Mouse (Mus musculus) kidney, postnatal 0 days (tissue): ENCODE data around the gene Rnase1. TPM values are rescaled to one million over a fixed set of nuclear protein-coding genes. Genes with fewer than 3 reads are reported as not detected.
A peak's percentile ranks its signal among the peaks of the same experiment; 100 is the strongest.

Source experiments
- ATAC-seq: fragments of 200-750 bp; cut with Nextera tagmentation; replicated peaks from 2 replicates; pipeline ENCODE4 v1.8.0; 2017; ENCODE audit warnings: low read depth, moderate number of reproducible peaks, moderate TSS enrichment, moderate library complexity; ENCODE audit not compliant: low FRiP score
- DNase-seq: peaks from one replicate; pipeline ENCODE4 v3.0.0-alpha.2; 2016; ENCODE audit warnings: low spot score
- H3K27ac ChIP-seq: fragments of 300-500 bp; sonication (generic); 2 replicates; pipeline ENCODE4 v1.5.1; 2014; ENCODE audit warnings: mild to moderate bottlenecking
- H3K27me3 ChIP-seq: fragments of 300-500 bp; sonication (generic); 2 replicates; pipeline ENCODE4 v1.6.1; 2014; ENCODE audit warnings: low read length, mixed read lengths; ENCODE audit not compliant: insufficient read depth
- H3K36me3 ChIP-seq: fragments of 300-500 bp; sonication (generic); 2 replicates; pipeline ENCODE4 v1.6.1; 2014; ENCODE audit warnings: low read length, mixed read lengths; ENCODE audit not compliant: insufficient read depth
- H3K4me1 ChIP-seq: fragments of 300-500 bp; sonication (generic); replicated peaks from 2 replicates; pipeline ENCODE4 v1.6.1; 2014; ENCODE audit warnings: antibody characterized with exemption, low read length, mixed read lengths; ENCODE audit not compliant: insufficient read depth
- H3K4me2 ChIP-seq: fragments of 300-500 bp; sonication (generic); 2 replicates; pipeline ENCODE4 v1.6.1; 2014; ENCODE audit warnings: mild to moderate bottlenecking, low read length, moderate library complexity, mixed read lengths
- H3K4me3 ChIP-seq: fragments of 300-500 bp; sonication (generic); replicated peaks from 2 replicates; pipeline ENCODE4 v1.5.1; 2014; ENCODE audit warnings: low read depth, low read length
- H3K9ac ChIP-seq: fragments of 300-500 bp; sonication (generic); 2 replicates; pipeline ENCODE4 v1.6.1; 2014; ENCODE audit warnings: low read depth, low read length
- H3K9me3 ChIP-seq: fragments of 300-500 bp; sonication (generic); replicated peaks from 2 replicates; pipeline ENCODE4 v1.6.1; 2016; ENCODE audit warnings: low read length, inconsistent platforms, mixed read lengths
- CTCF ChIP-seq: IDR thresholded peaks from 2 replicates; pipeline ENCODE4 v1.5.1; 2016; ENCODE audit warnings: antibody characterized with exemption, low read depth, mild to moderate bottlenecking, moderate library complexity
- WGBS: fragments of 180-500 bp; shearing (Covaris S2); extraction: QIAGEN DNeasy Blood & Tissue Kit; methylation state at CpG from one replicate; pipeline ENCODE4 v1.1.7; 2014; 5-methylcytosine and 5-hydroxymethylcytosine counted together
- polyA plus RNA-seq: library from polyadenylated mRNA; unstranded; fragments of >200 nt; fragmentation: Nextera tagmentation; extraction: Ambion mirVana; gene quantifications from 2 replicates; pipeline ENCODE4 v1.2.1, GENCODE M21; 2015

Gene Rnase1
- polyA plus RNA-seq, 1 experiment from 2014 or later = 1.0 TPM

GRCm38 (mm10) chr14:51130315-51130940 is 16.2 kb downstream of the Rnase1 start:
- Histone ChIP-seq H3K4me3 (no peak overlapping the region), H3K27me3 (no peaks in the 10 kb centered on the region), H3K27ac (no peak overlapping the region), H3K4me2 (no peak overlapping the region), H3K4me1 (no peaks in the 10 kb centered on the region), H3K9me3 (no peaks in the 10 kb centered on the region), H3K36me3 (no peaks in the 10 kb centered on the region), H3K9ac (no peak overlapping the region)
- 86% methylated on average over 9 of the region's 9 CpGs for WGBS
- DNase-seq (no peak), ATAC-seq (no peak)
- no peak for TF ChIP-seq CTCF

GRCm38 (mm10) chr14:51129624-51129975 is 17.0 kb downstream of the Rnase1 start:
- ATAC-seq = no peak
- H3K9ac ChIP-seq = no peak overlapping the region
- WGBS = 67% methylated on average over 4 of the region's 4 CpGs
- no peak for TF ChIP-seq CTCF
- no peaks in the 10 kb centered on the region for H3K27me3 ChIP-seq
- no peak overlapping the region for H3K4me2 ChIP-seq
- DNase-seq = no peak
- H3K27ac ChIP-seq = no peak overlapping the region
- H3K4me3 ChIP-seq = no peak overlapping the region
- H3K9me3 ChIP-seq = no peaks in the 10 kb centered on the region
- no peaks in the 10 kb centered on the region for H3K36me3 ChIP-seq
- no peaks in the 10 kb centered on the region for H3K4me1 ChIP-seq

- Histone ChIP-seq H3K4me1 (no peaks in the 10 kb centered on the region), H3K4me2 (no peak overlapping the region), H3K9ac (no peak overlapping the region), H3K27me3 (no peaks in the 10 kb centered on the region), H3K4me3 (no peak overlapping the region), H3K9me3 (no peaks in the 10 kb centered on the region), H3K36me3 (no peaks in the 10 kb centered on the region), H3K27ac (no peak overlapping the region)
- no peak for DNase-seq
- 85% methylated on average over 9 of the region's 9 CpGs for WGBS
- TF ChIP-seq CTCF = no peak
- no peak for ATAC-seq
These were observed 17.6 kb downstream of the Rnase1 start for GRCm38 (mm10) chr14:51128775-51129623.

- H3K27me3 ChIP-seq = no peaks in the 10 kb centered on the region
- H3K36me3 ChIP-seq = no peaks in the 10 kb centered on the region
- WGBS = 54% methylated on average over 2 of the region's 2 CpGs
- ATAC-seq = no peak
- no peaks in the 10 kb centered on the region for H3K9me3 ChIP-seq
- H3K4me2 ChIP-seq = no peak overlapping the region
- no peak overlapping the region for H3K9ac ChIP-seq
- DNase-seq = no peak
- no peak for TF ChIP-seq CTCF
- H3K4me3 ChIP-seq = no peak overlapping the region
- H3K27ac ChIP-seq = no peak overlapping the region
- H3K4me1 ChIP-seq = no peaks in the 10 kb centered on the region
These were observed 18.8 kb downstream of the Rnase1 start for GRCm38 (mm10) chr14:51127648-51128258.

- H3K9ac ChIP-seq = no peak overlapping the region
- no peak for TF ChIP-seq CTCF
These were observed 20.9 kb downstream of the Rnase1 start for GRCm38 (mm10) chr14:51125684-51126083.

GRCm38 (mm10) chr14:51113916-51114560 is 32.5 kb downstream of the Rnase1 start, which contains the start of gene Eddm3b:
Eddm3b (plus strand) TSS chr14:51114426.
- Histone ChIP-seq H3K4me1 (no peaks in the 10 kb centered on the region), H3K27ac (peak within 1 kb of the TSS; percentile 42; the same call in 1 of the 2 replicates), H3K36me3 (no peaks in the 10 kb centered on the region), H3K9me3 (no peaks in the 10 kb centered on the region), H3K4me2 (no peak within 1 kb of the TSS), H3K9ac (no peak within 1 kb of the TSS), H3K27me3 (no peaks in the 10 kb centered on the region), H3K4me3 (no peak within 1 kb of the TSS)
- peak; percentile 71 for ATAC-seq
- DNase-seq = peak; percentile 53
- no peak for TF ChIP-seq CTCF
- WGBS = 22% methylated on average over 12 of the region's 12 CpGs

More at GRCm38 (mm10) chr14:51125684-51126083, 20.9 kb downstream of the Rnase1 start:
- Histone ChIP-seq H3K9me3 (no peaks in the 10 kb centered on the region), H3K27ac (no peak overlapping the region), H3K27me3 (no peaks in the 10 kb centered on the region), H3K4me2 (no peak overlapping the region), H3K36me3 (no peaks in the 10 kb centered on the region), H3K4me3 (no peak overlapping the region), H3K4me1 (no peaks in the 10 kb centered on the region)
- DNase-seq = no peak
- no peak for ATAC-seq
- 79% methylated on average over 6 of the region's 6 CpGs for WGBS
